Mouse (Mus musculus) monocyte, adult 5-6 weeks (primary cell): ENCODE measurements at regions not wholly inside any gene's neighbourhood (a gene's known extent, or its start where the extent isn't known, plus 50 kb on each side); places are given as distances from the start of the nearest gene placed in this dataset.

ENCODE experiments used
- ATAC-seq: fragments of 153-309, 156-312 bp; replicated peaks from 2 replicates; pipeline ENCODE4 v1.8.0; 2017; ENCODE audit warnings: mild to moderate bottlenecking; ENCODE audit not compliant: low TSS enrichment, insufficient number of reproducible peaks, severe bottlenecking, poor library complexity, low FRiP score

- no peak for ATAC-seq
Measured at GRCm38 (mm10) chr17:66244183-66244582, 120.9 kb downstream of the Ddx11 start.

- ATAC-seq: no peak
Measured at GRCm38 (mm10) chr17:66246031-66246534, 122.8 kb downstream of the Ddx11 start.

- ATAC-seq: no peak
Measured at GRCm38 (mm10) chr17:66251495-66251894, 128.2 kb downstream of the Ddx11 start.

- no peak for ATAC-seq
Measured at GRCm38 (mm10) chr17:66252926-66253325, 129.6 kb downstream of the Ddx11 start.

- no peak for ATAC-seq
Measured at GRCm38 (mm10) chr17:66259697-66260096, 136.4 kb downstream of the Ddx11 start.

- no peak for ATAC-seq
Measured at GRCm38 (mm10) chr17:66262681-66263240, 139.4 kb downstream of the Ddx11 start.

- ATAC-seq: no peak
Measured at GRCm38 (mm10) chr17:66263405-66263804, 140.1 kb downstream of the Ddx11 start.

GRCm38 (mm10) chr17:66266803-66267202 lies 143.5 kb downstream of the Ddx11 start:
- ATAC-seq: no peak

- ATAC-seq: no peak
Measured at GRCm38 (mm10) chr17:66267831-66268230, 144.5 kb downstream of the Ddx11 start.

- ATAC-seq: no peak
Measured at GRCm38 (mm10) chr17:66269567-66269966, 146.2 kb downstream of the Ddx11 start.

GRCm38 (mm10) chr17:66271906-66272305 lies 148.6 kb downstream of the Ddx11 start:
- ATAC-seq: no peak

GRCm38 (mm10) chr17:66276778-66277177 lies 153.5 kb downstream of the Ddx11 start:
- ATAC-seq: no peak

- ATAC-seq: no peak
Measured at GRCm38 (mm10) chr17:66278037-66278436, 154.7 kb downstream of the Ddx11 start.

GRCm38 (mm10) chr17:66285295-66285694 lies 162.0 kb downstream of the Ddx11 start:
- ATAC-seq: no peak
